Mouse (Mus musculus) CH12.LX (cell line): ENCODE results near the gene Acp2. TPM values are rescaled to one million over a fixed set of nuclear protein-coding genes. Genes with fewer than 3 reads are reported as not detected.

Experiments used
- DNase-seq: peaks from one replicate; pipeline ENCODE4 v3.0.0-alpha.2; 2013; ENCODE audit errors: extremely low read depth
- H3K27ac ChIP-seq: 2 replicates; pipeline ENCODE4 v1.5.1; 2012; ENCODE audit warnings: low read depth, mild to moderate bottlenecking, control low read depth, moderate library complexity; ENCODE audit not compliant: insufficient read depth
- H3K27me3 ChIP-seq: replicated peaks from 2 replicates; pipeline ENCODE3; 2012; ENCODE audit warnings: inconsistent platforms
- H3K36me3 ChIP-seq, 2 experiments: replicated peaks in 1 of 2; 2 replicates each; pipeline versions ENCODE3 to v1.6.1; 2012; ENCODE audit warnings: inconsistent platforms in 1 of 2, low read length in 1 of 2, mild to moderate bottlenecking in 1 of 2, mixed read lengths in 1 of 2, moderate library complexity in 1 of 2; ENCODE audit not compliant: control insufficient read depth in 1 of 2, insufficient read depth in 1 of 2
- H3K4me1 ChIP-seq, 2 experiments: 2 replicates each; pipeline ENCODE4 v1.6.1; 2012; ENCODE audit warnings: inconsistent platforms in 1 of 2, moderate library complexity in 1 of 2; ENCODE audit not compliant: insufficient read depth in 2 of 2, control insufficient read depth in 1 of 2
- H3K4me2 ChIP-seq: 2 replicates; pipeline ENCODE4 v1.6.1; 2012; ENCODE audit warnings: low read depth, mild to moderate bottlenecking, control low read depth; ENCODE audit not compliant: poor library complexity, insufficient read depth, severe bottlenecking
- H3K4me3 ChIP-seq, 3 experiments: fragments of 150-350 bp in 1 of 3; sonication (generic) in 1 of 3; replicated peaks in 1 of 3; 2 replicates each; pipeline versions ENCODE3 to v1.5.1; 2011 to 2012; ENCODE audit warnings: low read depth in 2 of 3, low read length in 2 of 3, mild to moderate bottlenecking in 2 of 3, moderate library complexity in 2 of 3, control low read depth in 1 of 3, improper control_type of control experiment in 1 of 3, inconsistent platforms in 1 of 3, mixed read lengths in 1 of 3; ENCODE audit not compliant: poor library complexity in 1 of 3
- H3K79me2 ChIP-seq: replicated peaks from 2 replicates; pipeline ENCODE4 v1.6.1; 2012; ENCODE audit warnings: mild to moderate bottlenecking, moderate library complexity; ENCODE audit not compliant: control insufficient read depth, poor library complexity, insufficient read depth, severe bottlenecking; ENCODE audit errors: extremely low read depth
- H3K9ac ChIP-seq: 2 replicates; pipeline ENCODE4 v1.6.1; 2012; ENCODE audit warnings: low read depth, mild to moderate bottlenecking, control low read depth, moderate library complexity; ENCODE audit not compliant: insufficient read depth
- H3K9me3 ChIP-seq: replicated peaks from 2 replicates; pipeline ENCODE3; 2012; ENCODE audit warnings: low read length, inconsistent platforms, mixed read lengths
- BHLHE40 ChIP-seq: IDR thresholded peaks from 2 replicates; pipeline ENCODE4 v1.6.1; 2011; ENCODE audit warnings: mild to moderate bottlenecking, low read depth, low read length, improper control_type of control experiment
- CHD1 ChIP-seq: IDR thresholded peaks from 2 replicates; pipeline ENCODE4 v1.6.1; 2012; ENCODE audit warnings: low read depth, low read length, improper control_type of control experiment, inconsistent platforms
- EP300 ChIP-seq: IDR thresholded peaks from 2 replicates; pipeline ENCODE4 v1.6.1; 2011; ENCODE audit warnings: low read length, improper control_type of control experiment
- GABPA ChIP-seq: IDR thresholded peaks from 2 replicates; pipeline ENCODE4 v1.6.1; 2012; ENCODE audit warnings: low read depth, low read length, improper control_type of control experiment, inconsistent platforms; ENCODE audit not compliant: insufficient replicate concordance
- HCFC1 ChIP-seq: IDR thresholded peaks from 2 replicates; pipeline ENCODE4 v1.6.1; 2012; ENCODE audit warnings: low read depth, mild to moderate bottlenecking, inconsistent platforms, low read length, improper control_type of control experiment
- IRF4 ChIP-seq: IDR thresholded peaks from 2 replicates; pipeline ENCODE4 v1.6.1; 2014; ENCODE audit warnings: low read depth, mild to moderate bottlenecking, inconsistent platforms, low read length, improper control_type of control experiment
- JUND ChIP-seq: conservative IDR thresholded peaks from 2 replicates; pipeline ENCODE4 v1.6.1; 2011; ENCODE audit warnings: low read depth, low read length, improper control_type of control experiment
- KAT2A ChIP-seq: IDR thresholded peaks from 2 replicates; pipeline ENCODE4 v1.6.1; 2012; ENCODE audit warnings: low read length, improper control_type of control experiment, inconsistent platforms; ENCODE audit not compliant: insufficient replicate concordance
- MAFK ChIP-seq: IDR thresholded peaks from 2 replicates; pipeline ENCODE4 v1.6.1; 2011; ENCODE audit warnings: low read length, improper control_type of control experiment; ENCODE audit not compliant: insufficient replicate concordance
- MAZ ChIP-seq: IDR thresholded peaks from 2 replicates; pipeline ENCODE4 v1.6.1; 2012; ENCODE audit warnings: low read depth, mild to moderate bottlenecking, inconsistent platforms, low read length, improper control_type of control experiment, moderate library complexity
- MXI1 ChIP-seq: IDR thresholded peaks from 2 replicates; pipeline ENCODE4 v1.6.1; 2011; ENCODE audit warnings: mild to moderate bottlenecking, low read depth, low read length, improper control_type of control experiment
- MYC ChIP-seq: IDR thresholded peaks from 2 replicates; pipeline ENCODE4 v1.6.1; 2011; ENCODE audit warnings: low read depth, mild to moderate bottlenecking, improper control_type of control experiment, low read length
- NRF1 ChIP-seq: IDR thresholded peaks from 2 replicates; pipeline ENCODE4 v1.6.1; 2014; ENCODE audit warnings: low read depth, mild to moderate bottlenecking, inconsistent platforms, low read length, improper control_type of control experiment, moderate library complexity
- PAX5 ChIP-seq: IDR thresholded peaks from 2 replicates; pipeline ENCODE4 v1.6.1; 2012; ENCODE audit warnings: low read length, inconsistent platforms, mixed read lengths
- POLR2A ChIP-seq: IDR thresholded peaks from 2 replicates; pipeline ENCODE4 v1.6.1; 2011; ENCODE audit warnings: low read depth, mild to moderate bottlenecking, improper control_type of control experiment, low read length
- RCOR1 ChIP-seq: conservative IDR thresholded peaks from 2 replicates; pipeline ENCODE4 v1.6.1; 2012; ENCODE audit warnings: low read depth, mild to moderate bottlenecking, inconsistent platforms, low read length, improper control_type of control experiment
- TCF12 ChIP-seq: IDR thresholded peaks from 2 replicates; pipeline ENCODE4 v1.6.1; 2014; ENCODE audit warnings: low read depth, mild to moderate bottlenecking, inconsistent platforms, low read length, improper control_type of control experiment
- UBTF ChIP-seq: IDR thresholded peaks from 2 replicates; pipeline ENCODE4 v1.6.1; 2012; ENCODE audit warnings: low read depth, mild to moderate bottlenecking, inconsistent platforms, low read length, improper control_type of control experiment, moderate library complexity
- USF1 ChIP-seq: IDR thresholded peaks from 2 replicates; pipeline ENCODE4 v1.6.1; 2014; ENCODE audit warnings: low read depth, mild to moderate bottlenecking, inconsistent platforms, low read length, improper control_type of control experiment
- USF2 ChIP-seq: conservative IDR thresholded peaks from 2 replicates; pipeline ENCODE4 v1.6.1; 2011; ENCODE audit warnings: low read depth, low read length, improper control_type of control experiment
- ZKSCAN1 ChIP-seq: IDR thresholded peaks from 2 replicates; pipeline ENCODE4 v1.6.1; 2012; ENCODE audit warnings: low read depth, inconsistent platforms, low read length, improper control_type of control experiment, borderline replicate concordance
- ZNF384 ChIP-seq: IDR thresholded peaks from 2 replicates; pipeline ENCODE4 v1.6.1; 2012; ENCODE audit warnings: low read depth, low read length, improper control_type of control experiment, inconsistent platforms
- dilution Hi-C: fragments of 300-500 bp; cut with MboI; formaldehyde crosslinking; loops from 2 replicates; pipeline ENCODE4 v1.14.3; 2020; ENCODE audit warnings: low sequenced_read_pairs; ENCODE audit not compliant: extremely low pct_unique_long_range_greater_than_20kb, extremely low pct_ligation_motif_present
- in situ Hi-C: fragments of 300-500 bp; cut with MboI; formaldehyde crosslinking; loops from 3 replicates; pipeline ENCODE4 v1.14.3; 2019; ENCODE audit warnings: low sequenced_read_pairs, low pct_ligation_motif_present, low pct_unique_long_range_greater_than_20kb, mixed read lengths
- polyA plus RNA-seq: library from polyadenylated mRNA; unstranded; fragments of >175 nt; gene quantifications from 2 replicates; pipeline ENCODE4 v1.2.1, GENCODE M21; 2012; ENCODE audit warnings: low read depth; ENCODE audit not compliant: insufficient read length
- total RNA-seq, 2 experiments: library from RNA; depleted of rRNA; stranded (reverse); fragments of 300-350 nt in 1 of 2; fragments of >200 nt in 1 of 2; gene quantifications; 2 replicates each; pipeline ENCODE4 v1.2.3; 2012 to 2014

Acp2 gene
- total and polyA plus RNA-seq, 3 experiments: 2.4 to 4.2 (median 3.1) TPM

GRCm38 (mm10) chr2:91202972-91203656, 429 bp downstream of the Acp2 start:
- dilution Hi-C loops (no loop called here), in situ Hi-C loops (no loop called here)
- H3K36me3 ChIP-seq: peaks cover 20 to 37% of the 10 kb centered on the region in 2 experiments
- 0 out of 2 replicates have a peak, but pooled peaks have one; percentile 25 for TF ChIP-seq POLR2A
- no peak for TF ChIP-seq ZNF384
- TF ChIP-seq JUND: 0 out of 2 replicates have a peak, but pooled peaks have one; percentile 1
- peaks cover 2% of the 10 kb centered on the region for H3K79me2 ChIP-seq
- H3K4me2 ChIP-seq: peak overlapping the region; percentile 98
- H3K27me3 ChIP-seq: no peaks in the 10 kb centered on the region
- H3K4me3 ChIP-seq: peak overlapping the region; percentile 83 to 86 (median 84)
- no peak for DNase-seq
- peaks cover 3 to 27% of the 10 kb centered on the region in 2 experiments; a peak in 3 of 4 replicates for H3K4me1 ChIP-seq
- peak overlapping the region; percentile 85 for H3K9ac ChIP-seq
- H3K9me3 ChIP-seq: no peaks in the 10 kb centered on the region
- 0 out of 2 replicates have a peak overlapping the region, but pooled peaks have one; percentile 9 for H3K27ac ChIP-seq

DNA sequence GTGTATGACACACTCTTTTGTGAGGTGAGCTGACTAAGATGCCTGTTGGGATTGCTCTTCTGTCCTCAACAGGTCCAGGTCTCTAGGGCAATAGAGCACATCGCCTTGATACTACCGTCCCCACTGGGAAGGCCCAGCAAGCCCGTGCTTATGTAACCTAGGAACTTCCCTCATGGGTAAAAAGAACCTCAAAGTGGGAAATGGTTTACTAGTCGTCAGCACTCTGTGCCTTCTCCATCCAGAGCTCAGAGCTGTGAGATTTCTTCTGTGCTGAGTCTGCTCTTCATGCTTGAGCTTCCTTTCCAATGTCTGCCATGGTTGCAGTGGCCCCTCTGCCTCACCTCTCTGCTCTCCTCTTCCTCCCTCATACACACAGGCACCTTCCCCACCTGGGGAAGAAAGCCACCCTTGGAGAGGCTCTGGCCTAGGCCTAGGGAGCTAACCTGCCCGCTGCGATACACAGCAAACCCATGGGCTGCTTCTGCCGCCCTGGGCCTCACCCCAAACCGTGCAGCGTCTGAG, 3.6 kb downstream of the Acp2 start:
- no peak overlapping the region for H3K4me3 ChIP-seq
- H3K4me2 ChIP-seq: no peak overlapping the region
- dilution Hi-C loops: no loop called here
- H3K27me3 ChIP-seq: no peaks in the 10 kb centered on the region
- no peak overlapping the region for H3K9ac ChIP-seq
- no peaks in the 10 kb centered on the region for H3K9me3 ChIP-seq
- in situ Hi-C loops: no loop called here
- TF ChIP-seq IRF4: no peak
- TF ChIP-seq PAX5: no peak
- no peak for TF ChIP-seq BHLHE40
- TF ChIP-seq EP300: no peak
- TF ChIP-seq ZKSCAN1: no peak
- no peak for TF ChIP-seq HCFC1
- no peak for TF ChIP-seq TCF12
- no peak for TF ChIP-seq UBTF
- TF ChIP-seq NRF1: no peak
- TF ChIP-seq RCOR1: no peak
- no peak for TF ChIP-seq MAFK
- TF ChIP-seq KAT2A: no peak
- TF ChIP-seq USF2: no peak
- no peak for TF ChIP-seq GABPA
- TF ChIP-seq MYC: no peak
- TF ChIP-seq USF1: no peak
- no peak for TF ChIP-seq CHD1
- no peak for TF ChIP-seq JUND
- TF ChIP-seq MXI1: no peak
- no peak for TF ChIP-seq MAZ
- peaks cover 45 to 66% of the 10 kb centered on the region in 2 experiments for H3K36me3 ChIP-seq
- H3K4me1 ChIP-seq: peaks cover 3 to 27% of the 10 kb centered on the region in 2 experiments; a peak in 3 of 4 replicates
- no peak overlapping the region for H3K27ac ChIP-seq
- H3K79me2 ChIP-seq: peaks cover 2% of the 10 kb centered on the region
- no peak for DNase-seq
